Mouse (Mus musculus) cerebellum, postnatal 14 days (tissue): ENCODE measurements around the gene Epha4.

Source experiments
- DNase-seq, 2 experiments: peaks; one replicate each; pipeline ENCODE4 v3.0.0; 2021; ENCODE audit warnings: mixed read lengths in 2 of 2

Epha4 gene

DNA sequence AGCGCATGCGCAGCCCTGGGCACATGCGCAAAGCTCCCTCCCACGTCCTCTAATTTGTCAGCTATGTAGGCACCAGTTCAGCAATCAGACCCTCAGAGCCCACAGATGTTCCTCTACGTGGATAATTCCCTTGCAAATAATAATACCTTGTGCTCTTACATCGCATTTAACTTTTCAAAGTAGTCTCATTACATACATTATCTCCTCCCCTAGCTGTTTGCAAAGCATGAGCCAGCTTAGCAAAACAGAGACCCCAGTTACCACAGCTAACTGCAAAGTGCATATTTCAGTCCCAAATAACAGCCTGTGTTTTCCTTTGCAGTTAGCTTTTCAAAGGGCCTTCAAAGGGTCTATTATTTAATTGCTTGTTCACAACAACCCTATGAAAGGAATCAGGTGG, 123.3 kb downstream of the Epha4 start:
- DNase-seq = no peak

DNA sequence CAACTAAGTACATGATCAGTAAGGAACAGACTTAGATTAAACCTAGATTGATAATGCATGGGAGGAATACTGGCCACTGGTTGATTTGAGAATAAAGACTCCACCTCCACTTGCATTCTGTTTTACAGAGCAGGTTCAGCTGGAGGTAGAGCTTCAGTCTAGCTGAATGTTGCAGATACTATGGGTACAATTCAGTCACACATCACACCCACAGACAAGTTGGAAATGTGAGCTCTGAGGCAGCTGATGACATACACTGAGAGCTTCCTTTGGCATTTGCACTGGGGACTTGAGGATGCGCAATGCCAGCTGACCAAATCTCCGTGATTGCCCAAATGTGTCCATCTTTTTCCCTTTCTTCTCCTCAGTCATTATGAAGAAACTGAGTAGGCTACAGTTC, 125.8 kb downstream of the Epha4 start:
- DNase-seq = no peak

DNA sequence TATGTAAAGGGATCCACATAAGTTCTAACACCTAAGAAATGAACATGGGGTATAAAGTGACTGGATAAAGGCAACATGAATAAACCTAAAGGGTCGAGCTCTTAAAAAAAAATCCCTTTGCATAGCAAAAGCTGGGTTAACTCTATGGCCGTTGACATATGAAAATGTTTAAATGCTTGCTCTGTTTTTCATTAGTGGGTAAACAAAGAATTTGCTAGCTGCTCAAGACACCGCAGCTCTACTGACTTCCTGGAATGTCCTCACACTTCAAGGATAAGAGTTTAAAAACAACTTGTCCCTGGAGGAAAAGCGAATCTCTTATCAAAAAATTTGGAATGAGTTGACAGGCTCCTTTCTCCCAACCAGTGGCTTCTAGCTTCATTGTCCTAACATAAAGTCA, 126.3 kb downstream of the Epha4 start:
- no peak for DNase-seq

DNA sequence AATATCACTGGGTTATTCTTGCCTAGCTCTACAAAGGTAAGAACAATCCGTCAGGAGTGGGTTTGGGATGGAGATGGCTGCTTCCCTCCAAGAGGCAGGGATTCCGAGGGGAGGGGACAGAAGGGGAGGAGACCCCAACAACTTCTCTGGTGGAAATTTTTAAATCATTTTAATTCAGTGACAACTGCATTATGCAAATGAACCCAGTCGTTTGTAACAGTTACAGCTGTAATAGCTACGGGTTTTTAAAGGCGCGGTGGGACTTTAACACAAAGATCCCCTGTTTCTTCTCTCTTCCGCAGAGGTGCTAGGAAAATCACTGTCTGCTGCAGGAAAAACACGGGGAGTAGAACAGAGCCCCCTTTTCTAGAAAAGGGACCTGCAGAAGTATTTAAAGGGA, 129.3 kb downstream of the Epha4 start:
- no peak for DNase-seq

DNA sequence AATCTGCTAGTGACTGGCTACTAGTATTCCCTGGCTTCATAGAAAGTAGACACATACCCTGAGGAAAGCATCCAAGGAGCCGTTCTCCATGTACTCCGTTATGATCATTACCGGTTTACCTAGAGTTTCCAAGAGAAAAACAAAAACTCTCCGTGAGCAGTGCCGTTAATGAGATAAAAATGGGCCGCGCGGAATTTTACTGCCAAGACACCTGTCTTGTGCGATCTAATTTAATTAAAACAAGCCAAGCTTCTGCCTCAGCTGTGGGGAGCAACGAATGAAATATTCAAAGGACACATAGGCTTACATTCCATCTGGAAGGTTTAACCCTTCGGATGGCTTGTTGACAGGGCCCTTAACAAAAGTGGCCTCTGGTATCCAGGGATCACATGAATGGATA, 131.4 kb downstream of the Epha4 start:
- DNase-seq = no peak

DNA sequence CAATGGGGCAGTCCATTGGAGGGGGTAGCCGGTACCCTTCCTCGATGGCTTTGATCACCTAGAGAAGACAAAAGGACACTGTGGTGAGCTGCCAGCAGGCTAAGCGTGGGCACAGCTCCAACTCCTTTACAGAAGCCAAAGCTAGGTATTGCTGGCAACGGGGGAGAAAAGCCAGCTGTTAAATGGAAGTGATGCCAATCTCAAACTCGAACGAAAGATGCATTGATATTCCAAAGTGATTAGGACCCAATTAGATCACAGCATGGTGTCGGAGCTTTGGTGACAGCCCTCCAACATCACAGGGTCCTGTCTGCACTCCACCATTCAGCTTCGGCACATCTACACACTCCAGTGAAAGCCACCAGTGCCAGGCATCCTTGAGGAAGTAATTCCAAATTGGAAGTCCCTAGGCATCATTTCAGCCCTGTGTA, 137.3 kb downstream of the Epha4 start:
- DNase-seq = peak; percentile 34 to 52

DNA sequence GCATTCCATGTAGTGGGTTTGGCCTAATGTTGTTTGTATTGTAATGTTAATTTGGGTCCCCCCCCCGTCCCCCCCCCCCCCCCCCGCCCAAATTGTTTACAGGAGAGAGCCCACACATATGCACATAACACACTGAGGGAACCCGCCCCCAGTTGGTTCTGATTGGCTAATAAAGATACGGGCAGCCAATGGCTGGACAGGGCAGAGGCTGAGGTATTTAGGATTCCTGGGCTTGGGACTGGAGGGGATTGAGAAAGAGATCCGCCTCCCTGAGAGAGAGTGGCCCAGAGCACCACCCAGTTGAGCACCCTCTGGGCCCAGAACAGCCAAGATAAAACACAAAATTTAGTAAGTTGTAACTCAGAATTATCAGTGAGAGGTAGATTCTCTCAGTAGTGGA, 140.8 kb downstream of the Epha4 start:
- DNase-seq = no peak

DNA sequence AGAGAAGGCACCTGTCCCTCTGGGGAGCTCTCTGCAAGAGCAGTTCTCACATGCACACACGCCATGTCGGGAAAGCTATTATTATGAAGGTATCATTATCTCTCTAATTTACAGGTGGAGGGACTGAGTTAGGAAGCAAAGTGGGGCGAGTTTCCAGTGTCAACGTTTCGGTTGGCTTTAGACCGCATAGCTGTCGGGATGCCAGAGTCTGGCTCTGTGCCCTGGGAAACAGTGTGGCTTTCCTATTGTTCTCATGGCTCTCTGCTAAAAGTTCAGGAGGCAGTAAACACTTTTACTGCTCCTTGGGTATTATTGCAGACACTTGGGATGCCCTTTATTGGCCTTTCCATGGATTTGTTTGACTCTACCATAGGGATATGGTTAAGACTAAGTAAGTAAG, 144.0 kb downstream of the Epha4 start:
- peak; percentile 33 to 40 for DNase-seq

DNA sequence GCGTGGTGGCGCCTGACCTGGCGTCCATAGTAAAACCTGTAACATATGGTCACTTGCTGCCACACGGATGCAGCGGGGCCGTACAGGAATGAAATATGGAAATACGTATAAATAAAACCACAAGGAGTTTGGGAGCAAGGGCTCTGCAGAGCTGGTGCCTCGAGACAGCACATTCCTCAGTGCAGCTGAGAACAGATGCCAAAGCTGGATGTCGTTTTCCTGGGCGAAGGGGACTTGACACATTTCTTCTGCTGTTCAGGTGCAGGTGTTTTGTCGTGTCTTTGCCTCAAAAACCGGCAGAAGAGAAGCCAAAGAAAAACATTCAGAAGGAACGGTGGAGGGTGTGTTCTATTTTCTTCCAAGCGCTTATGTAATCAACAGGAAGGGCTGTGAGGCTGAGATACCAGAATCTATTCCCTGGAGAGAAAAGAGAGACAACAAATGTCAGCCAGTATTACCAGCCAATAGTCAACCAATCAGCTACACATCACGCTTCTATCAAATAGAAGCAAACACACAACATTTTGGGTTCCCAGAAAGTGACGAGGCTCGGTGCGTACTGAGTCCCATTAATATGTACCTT, 145.5 kb downstream of the Epha4 start:
- no peak for DNase-seq

DNA sequence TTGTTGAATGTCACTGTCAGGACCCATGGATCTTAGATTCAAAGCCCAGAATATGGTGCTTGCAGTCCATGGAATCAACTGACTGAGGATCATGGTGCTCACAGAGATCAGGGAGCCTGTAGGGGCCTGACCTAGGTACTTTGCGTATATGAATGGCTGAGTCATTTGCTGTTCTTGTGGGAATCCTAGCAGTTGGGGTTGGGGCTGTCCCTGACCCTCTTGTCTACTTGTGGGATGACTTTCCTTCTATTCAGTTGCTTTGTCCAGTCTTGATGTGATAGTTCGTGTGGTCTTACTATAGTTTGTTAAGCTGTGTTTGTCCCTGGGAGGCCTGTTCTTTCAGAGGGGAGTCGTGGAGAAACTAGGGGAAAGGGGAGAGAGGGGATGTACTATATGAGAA, 149.0 kb downstream of the Epha4 start:
- DNase-seq = no peak

DNA sequence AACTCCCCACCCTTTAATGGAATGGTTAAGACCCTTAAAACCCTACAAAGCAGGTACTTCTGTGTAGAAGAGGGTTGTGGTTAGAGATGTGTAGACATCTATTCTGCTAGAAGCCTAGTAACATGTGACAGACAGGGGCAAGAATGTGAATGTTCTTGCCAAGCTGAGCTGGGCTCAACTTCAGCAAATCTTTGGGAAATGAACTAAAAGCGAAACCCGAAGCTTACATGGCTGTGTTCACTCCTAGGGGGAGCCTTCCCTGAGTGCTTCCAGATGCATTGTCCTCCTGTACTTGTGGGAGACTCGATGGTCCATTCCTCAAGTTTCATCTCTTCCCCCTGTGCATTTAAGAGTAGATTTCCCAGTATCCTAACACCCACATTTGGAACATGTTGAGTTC, 150.3 kb downstream of the Epha4 start:
- no peak for DNase-seq

DNA sequence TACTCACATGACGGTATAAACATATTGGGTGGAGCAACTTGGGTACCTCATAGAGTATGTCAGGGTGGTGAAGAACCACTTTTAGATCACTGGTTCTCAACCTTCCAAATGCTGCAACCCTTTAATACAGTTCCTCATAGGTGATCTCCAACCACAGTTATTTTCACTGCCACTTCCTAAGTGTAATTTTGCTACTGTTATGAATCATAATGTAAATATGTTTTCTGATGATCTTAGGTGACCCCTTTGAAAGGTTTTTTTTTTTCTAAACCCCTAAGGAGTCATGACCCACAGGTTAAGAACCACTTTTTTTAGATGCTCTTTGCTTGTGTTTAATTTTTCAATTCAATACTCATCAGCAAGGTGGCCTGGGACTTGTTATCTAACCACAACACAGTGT, 151.0 kb downstream of the Epha4 start:
- no peak for DNase-seq

DNA sequence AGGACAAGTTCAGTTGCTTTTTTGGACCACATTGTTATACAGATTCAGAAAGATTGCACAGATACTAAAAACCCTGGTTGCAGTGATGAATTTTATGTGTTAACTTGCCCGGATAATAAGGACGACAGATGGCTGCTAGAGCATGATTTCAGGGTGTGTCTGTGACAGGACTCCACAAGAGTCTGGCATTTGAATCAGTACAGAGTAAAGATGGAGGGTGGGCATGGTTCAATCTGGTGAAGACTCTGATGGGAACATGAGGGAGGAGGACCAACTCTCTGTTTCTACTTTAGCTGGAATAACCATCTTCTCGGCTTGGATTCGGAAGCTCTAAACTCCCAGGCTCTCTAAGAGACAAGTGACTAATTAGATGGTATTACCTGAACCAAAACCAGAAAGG, 168.4 kb downstream of the Epha4 start:
- DNase-seq = peak; percentile 8 to 40

DNA sequence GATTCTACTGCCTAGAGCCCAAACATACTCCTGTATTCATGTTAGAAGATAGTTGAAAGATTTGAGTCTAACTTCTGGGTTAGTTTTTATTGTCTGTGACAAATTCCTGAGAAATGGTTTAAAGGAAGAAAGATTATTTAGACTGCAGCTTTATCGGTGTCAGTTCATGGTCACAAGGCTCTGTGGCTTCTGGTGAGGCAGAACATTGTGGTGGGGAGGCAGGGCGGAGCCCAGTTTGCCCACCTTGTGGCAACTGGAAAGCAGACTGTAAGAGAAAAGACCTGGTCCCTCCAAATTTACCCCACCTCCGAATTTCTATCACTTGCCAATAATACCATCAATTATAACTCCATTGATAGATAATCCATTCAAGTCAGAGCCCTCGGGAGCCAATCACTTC, 171.1 kb downstream of the Epha4 start:
- DNase-seq = no peak

DNA sequence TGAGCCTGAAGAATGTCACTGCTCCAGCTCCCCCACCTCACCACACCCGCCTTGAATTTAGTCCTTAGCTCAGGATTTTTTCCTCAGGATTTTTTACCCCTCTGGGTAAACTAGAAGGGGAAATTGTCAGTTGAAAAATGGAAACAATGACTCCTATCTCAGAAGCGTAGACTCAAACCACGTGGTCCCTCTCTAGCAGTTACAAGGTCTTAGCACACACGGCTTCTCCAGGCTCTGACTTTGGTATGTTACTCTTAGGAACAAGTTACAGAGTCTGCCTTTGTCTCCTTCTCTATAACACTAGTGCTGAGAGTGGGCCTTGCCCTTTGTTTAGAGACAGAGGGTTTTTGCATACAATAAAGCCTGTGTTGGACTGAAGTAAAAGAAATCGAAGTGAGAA, 175.2 kb downstream of the Epha4 start:
- no peak for DNase-seq

DNA sequence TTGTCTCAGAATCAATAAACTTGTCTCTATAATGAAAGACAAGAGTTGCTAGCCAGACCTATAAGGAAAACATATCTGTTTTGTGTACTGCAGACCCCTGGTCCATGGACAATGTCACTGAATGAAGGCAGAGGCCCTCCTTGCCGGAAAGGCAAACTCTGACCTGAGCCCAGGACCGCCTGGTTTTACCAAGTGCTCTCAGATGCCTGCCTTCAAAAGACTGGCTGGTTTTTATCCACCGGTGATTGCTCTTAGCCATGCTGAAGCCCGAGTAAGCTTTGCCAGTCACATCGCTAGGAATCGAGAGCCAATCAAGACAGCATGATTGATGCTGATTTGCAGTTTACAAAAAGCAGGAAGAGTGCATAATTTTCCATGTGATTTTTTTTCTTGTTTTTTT, 176.5 kb downstream of the Epha4 start:
- no peak for DNase-seq

DNA sequence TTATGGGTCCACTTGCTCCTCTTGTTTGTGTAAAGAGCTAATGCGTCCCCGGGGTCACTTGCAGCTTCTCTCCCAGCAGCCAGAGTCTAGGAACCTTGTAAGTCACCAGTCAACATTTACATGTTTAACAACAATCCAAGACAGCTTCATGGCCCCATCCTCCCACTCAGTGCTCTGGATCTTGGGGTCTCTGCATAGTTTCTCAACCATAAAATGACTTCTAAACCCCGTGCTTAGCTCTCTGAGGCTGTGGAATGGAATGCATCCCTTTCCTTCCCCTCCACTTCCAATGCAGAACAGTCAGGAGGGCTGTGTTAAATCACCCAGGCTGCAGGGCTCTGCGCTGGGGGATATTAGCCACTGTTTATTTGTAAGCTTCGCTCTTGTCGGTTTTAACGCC, 178.0 kb downstream of the Epha4 start:
- DNase-seq = no peak

DNA sequence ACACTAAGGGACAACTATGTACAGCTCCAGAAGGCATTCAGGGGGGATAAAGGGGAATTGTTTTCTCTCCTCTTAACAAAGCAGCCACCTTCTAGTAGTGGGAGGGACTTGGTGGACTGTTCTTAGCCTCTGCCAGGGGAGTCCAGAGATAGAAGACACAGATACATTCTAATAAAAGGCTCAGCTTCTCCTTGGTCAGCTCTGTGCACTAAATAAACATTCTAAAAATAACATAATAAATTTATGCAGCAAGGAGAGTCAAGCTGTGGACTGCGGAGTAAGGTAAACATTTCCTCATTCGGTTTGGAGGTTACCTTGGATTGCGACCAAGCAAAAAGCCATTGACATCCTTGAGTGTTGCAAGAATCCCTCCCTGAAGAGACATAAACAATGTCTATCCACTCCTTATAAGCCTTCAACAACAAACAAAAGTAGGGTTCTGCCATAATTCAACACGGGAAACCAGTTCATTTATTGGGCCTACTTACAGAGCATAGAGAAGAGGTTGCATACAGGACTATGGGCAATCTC, 196.2 kb downstream of the Epha4 start:
- DNase-seq = no peak
